8 mouse cellular contexts compared by ENCODE assay signal in genomic region chr11:67586231-67586994, GRCm38 (mm10).
DNase-seq lines count a peak whose midpoint lies in the region; ATAC-seq and TF ChIP-seq lines count a peak whose summit lies in the region.

No protein-coding gene starts in this region.

- intact Hi-C loops in left cerebral cortex, adult 2 months (cut with DNase I) = no loop called here

- no peak overlapping the region for H3K4me2 ChIP-seq in heart, postnatal 0 days (ENCODE audit: low read depth, low read length)

- H3K36me3 ChIP-seq in heart, postnatal 0 days (replicated peaks; ENCODE audit: control insufficient read depth, insufficient read depth, low read length) = no peaks in the 10 kb centered on the region

- TF ChIP-seq EP300 in heart, postnatal 0 days (IDR thresholded peaks at IDR 0.05; ENCODE audit: low read depth) = no peak

- 67% methylated on average over 3 of the region's 3 CpGs for WGBS in heart, postnatal 0 days

- TF ChIP-seq CTCF in left cerebral cortex, adult 2 months (IDR thresholded peaks at IDR 0.05) = no peak
- no peak for TF ChIP-seq CTCF in heart, postnatal 0 days (IDR thresholded peaks at IDR 0.05; ENCODE audit: low read depth)

- peak; percentile 18 for ATAC-seq in common myeloid progenitor, adult 5-6 weeks (replicated peaks; ENCODE audit: low read depth, poor library complexity, severe bottlenecking)
- peak; percentile 73 for ATAC-seq in heart, postnatal 0 days (ENCODE audit: insufficient read depth, low read depth)
- ATAC-seq in megakaryocyte progenitor cell, adult 5-6 weeks (replicated peaks; ENCODE audit: poor library complexity) = peak; percentile 69
- no peak for ATAC-seq in activated CD4-positive, CD25-positive, alpha-beta regulatory T cell, adult 4 months

- H3K27me3 ChIP-seq in heart, postnatal 0 days (ENCODE audit: control insufficient read depth, insufficient read depth, low read length) = no peaks in the 10 kb centered on the region

- H3K4me3 ChIP-seq in left cerebral cortex, adult 2 months = no peak overlapping the region
- no peak overlapping the region for H3K4me3 ChIP-seq in heart, postnatal 0 days (ENCODE audit: low read depth, low read length)

- H3K9ac ChIP-seq in heart, postnatal 0 days (replicated peaks; ENCODE audit: low read depth, low read length) = no peak overlapping the region

- peak overlapping the region; percentile 89 for H3K27ac ChIP-seq in left cerebral cortex, adult 2 months
- H3K27ac ChIP-seq in heart, postnatal 0 days (ENCODE audit: low read depth) = peak overlapping the region; percentile 64

- no peaks in the 10 kb centered on the region for H3K9me3 ChIP-seq in heart, postnatal 0 days (replicated peaks; ENCODE audit: control insufficient read depth, low read length)

- H3K4me1 ChIP-seq in heart, postnatal 0 days (ENCODE audit: control insufficient read depth, insufficient read depth) = 0 out of 2 replicates have a peak, but pooled peaks cover 3% of the 10 kb centered on the region

- DNase-seq in left cerebral cortex, adult 2 months (ENCODE audit: extremely low spot score in 1 of 2, low spot score in 2 of 2) = no peak
- DNase-seq in left cerebral cortex, adult 11 months (ENCODE audit: low spot score) = no peak
- DNase-seq in heart, postnatal 0 days (ENCODE audit: low spot score) = peak; percentile 46
- no peak for DNase-seq in natural killer cell, adult 2 months (ENCODE audit: low spot score in 2 of 2)
- DNase-seq in cerebellum, postnatal 36 days = no peak
